Mouse (Mus musculus) spleen, adult 2 months (tissue): ENCODE data around the gene Phip.

Experiments
- CTCF ChIP-seq: fragments of 200-500 bp; IDR thresholded peaks from 2 replicates; pipeline ENCODE4 v1.5.1; 2011; ENCODE audit warnings: mild to moderate bottlenecking, inconsistent platforms; ENCODE audit not compliant: insufficient read depth, insufficient read length, insufficient replicate concordance; ENCODE audit errors: extremely low read depth
- POLR2A ChIP-seq: fragments of 200-500 bp; IDR thresholded peaks from 2 replicates; pipeline ENCODE4 v1.6.1; 2011; ENCODE audit warnings: low read depth, low read length, inconsistent platforms

DNA sequence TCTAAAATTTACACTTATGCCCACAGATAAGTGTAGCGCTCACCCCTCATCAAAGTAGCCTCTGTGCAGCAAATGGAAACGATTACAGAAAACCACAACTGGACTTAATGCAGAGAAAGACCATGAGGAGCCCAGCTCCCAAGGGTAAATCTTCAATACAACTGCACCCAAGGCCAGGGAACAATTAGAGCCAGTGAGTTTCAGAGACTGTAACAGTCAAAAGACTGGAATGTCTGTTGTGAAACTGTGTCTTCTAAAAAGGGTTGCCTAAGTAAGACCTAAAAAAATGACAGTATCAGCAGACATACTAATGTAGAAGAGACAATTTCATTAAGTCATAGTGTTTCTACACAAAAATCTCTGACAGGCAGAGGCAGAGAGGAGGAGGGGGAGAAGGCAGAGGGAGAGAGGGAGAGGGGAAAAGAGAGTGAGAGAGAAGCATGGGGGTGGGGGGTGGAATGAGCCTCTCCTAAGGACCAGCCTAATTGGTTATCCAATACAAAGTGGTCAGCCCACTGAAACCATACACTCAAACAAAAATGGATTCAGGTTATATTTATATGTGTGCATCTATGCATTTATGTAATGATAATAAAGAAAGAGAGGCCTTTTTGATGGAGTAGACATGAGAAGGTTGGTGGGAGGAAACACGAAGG, 113.4 kb downstream of the Phip start:
- no peak for TF ChIP-seq CTCF
- no peak for TF ChIP-seq POLR2A
